22 mouse cellular contexts compared by ENCODE assay signal in the genomic region with DNA sequence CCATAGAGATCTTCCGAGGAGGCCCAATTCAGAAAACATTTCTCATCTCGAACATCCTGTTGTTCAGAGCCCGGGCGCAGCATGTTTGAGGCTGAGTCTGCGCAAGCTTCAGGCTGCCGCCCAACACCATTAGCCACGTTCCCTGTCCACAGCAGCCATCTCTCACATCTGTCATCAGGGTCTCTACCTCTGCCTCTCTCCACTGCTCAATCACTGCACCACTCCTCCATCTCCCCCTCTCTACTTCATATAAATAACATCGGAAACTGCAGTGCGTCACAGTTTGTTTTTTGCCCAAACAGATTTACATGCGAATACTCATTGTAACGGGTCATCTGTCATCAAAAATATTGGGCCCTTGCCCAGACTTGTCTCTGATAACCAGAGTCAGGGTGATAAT. TPM values are rescaled to one million over a fixed set of nuclear protein-coding genes. Genes with fewer than 3 reads are reported as not detected.
A peak's percentile ranks its signal among the peaks of the same experiment; 100 is the strongest.
DNase-seq lines count a peak whose midpoint lies in the region; ATAC-seq and TF ChIP-seq lines count a peak whose summit lies in the region.
"Had no signal": no experiment of that assay in that cellular context is flagged by ENCODE, and none has a peak within 500 bp of the region (broad histone marks: within the 10 kb centered on the region; RNA-seq: fewer than 3 reads in every experiment).

No protein-coding gene starts in this region.

- H3K9me3 ChIP-seq in heart, embryonic 14.5 days (ENCODE audit: control insufficient read depth, low read length) = no peaks in the 10 kb centered on the region
- H3K9me3 ChIP-seq in lung, embryonic 14.5 days (ENCODE audit: low read depth, low read length) = no peaks in the 10 kb centered on the region
- H3K9me3 ChIP-seq in E14TG2a.4 (ENCODE audit: low read length) = no peaks in the 10 kb centered on the region
- H3K9me3 ChIP-seq: embryonic facial prominence, embryonic 13.5 days; heart, embryonic 13.5 days; hindbrain, embryonic 10.5 days; midbrain, embryonic 12.5 days; neural tube, embryonic 15.5 days had no signal

- H3K27ac ChIP-seq in heart, embryonic 14.5 days (replicated peaks in 1 of 2; ENCODE audit: control insufficient read depth in 1 of 2, insufficient read depth in 1 of 2, low read depth in 2 of 2, low read length in 2 of 2) = peak overlapping the region in 1 of 2 experiments; percentile 44; a peak in 1 of 4 replicates
- no peak overlapping the region for H3K27ac ChIP-seq in lung, embryonic 14.5 days (ENCODE audit: low read depth)
- H3K27ac ChIP-seq: embryonic facial prominence, embryonic 13.5 days; gastrocnemius, adult 2 months; heart, embryonic 13.5 days; hindbrain, embryonic 10.5 days; layer of hippocampus, adult 2 months; midbrain, embryonic 12.5 days; neural tube, embryonic 15.5 days had no signal

- no peak for TF ChIP-seq POLR2A in lung, adult 2 months (IDR thresholded peaks at IDR 0.05; ENCODE audit: borderline replicate concordance, extremely low read depth, low read depth, low read length)

- ATAC-seq in heart, embryonic 14.5 days (ENCODE audit: insufficient number of reproducible peaks, insufficient read depth, low FRiP score, low read depth) = peak; percentile 50; the same call in 1 of the 2 replicates
- ATAC-seq in lung, embryonic 14.5 days (ENCODE audit: insufficient read depth) = no peak
- ATAC-seq: intestine, postnatal 0 days had no signal

- no peak overlapping the region; the same call in 1 of the 2 replicates for H3K9ac ChIP-seq in heart, embryonic 14.5 days (ENCODE audit: low read length)
- H3K9ac ChIP-seq in lung, embryonic 14.5 days = no peak overlapping the region
- H3K9ac ChIP-seq: embryonic facial prominence, embryonic 13.5 days; heart, embryonic 13.5 days; midbrain, embryonic 12.5 days; neural tube, embryonic 15.5 days had no signal

- no peak for TF ChIP-seq CTCF in lung, embryonic 14.5 days (IDR thresholded peaks at IDR 0.05; ENCODE audit: low read depth)
- TF ChIP-seq CTCF in lung, adult 2 months (IDR thresholded peaks at IDR 0.05; ENCODE audit: insufficient read depth, low read length) = no peak
- TF ChIP-seq CTCF in E14TG2a.4 (conservative IDR thresholded peaks at IDR 0.05; ENCODE audit: low read length) = no peak

- no peak overlapping the region for H3K4me2 ChIP-seq in heart, embryonic 14.5 days (ENCODE audit: low read length)
- no peak overlapping the region for H3K4me2 ChIP-seq in lung, embryonic 14.5 days
- H3K4me2 ChIP-seq: embryonic facial prominence, embryonic 13.5 days; heart, embryonic 13.5 days; midbrain, embryonic 12.5 days; neural tube, embryonic 15.5 days had no signal

- H3K4me1 ChIP-seq in heart, embryonic 14.5 days (ENCODE audit: control insufficient read depth in 2 of 2, insufficient read depth in 2 of 2, low read length in 2 of 2) = peaks cover 2 to 9% of the 10 kb centered on the region in 2 experiments
- H3K4me1 ChIP-seq in lung, embryonic 14.5 days (ENCODE audit: insufficient read depth) = no peaks in the 10 kb centered on the region
- H3K4me1 ChIP-seq in lung, adult 2 months (ENCODE audit: control insufficient read depth, insufficient read depth, low read length) = no peaks in the 10 kb centered on the region
- peaks cover 56% of the 10 kb centered on the region for H3K4me1 ChIP-seq in E14TG2a.4 (replicated peaks; ENCODE audit: low read depth, low read length)
- H3K4me1 ChIP-seq: embryonic facial prominence, embryonic 13.5 days; hindbrain, embryonic 10.5 days; midbrain, embryonic 12.5 days; neural tube, embryonic 15.5 days had no signal

- peaks cover 50% of the 10 kb centered on the region for H3K36me3 ChIP-seq in heart, embryonic 14.5 days (ENCODE audit: control insufficient read depth, insufficient read depth, low read length)
- H3K36me3 ChIP-seq in lung, embryonic 14.5 days (ENCODE audit: insufficient read depth) = peaks cover 37% of the 10 kb centered on the region
- peaks cover 48% of the 10 kb centered on the region for H3K36me3 ChIP-seq in E14TG2a.4 (ENCODE audit: insufficient read depth, low read length)

- no peak overlapping the region for H3K4me3 ChIP-seq in heart, embryonic 14.5 days (ENCODE audit: control insufficient read depth in 1 of 2, insufficient read depth in 1 of 2, low read depth in 1 of 2, low read length in 2 of 2)
- H3K4me3 ChIP-seq in lung, embryonic 14.5 days (ENCODE audit: low read depth, low read length) = no peak overlapping the region
- H3K4me3 ChIP-seq in lung, adult 2 months (replicated peaks; ENCODE audit: extremely low read depth, low read depth, low read length) = no peak overlapping the region
- H3K4me3 ChIP-seq in E14TG2a.4 (replicated peaks; ENCODE audit: low read length) = peak overlapping the region; percentile 75
- H3K4me3 ChIP-seq: embryonic facial prominence, embryonic 13.5 days; gastrocnemius, adult 2 months; heart, embryonic 13.5 days; hindbrain, embryonic 10.5 days; layer of hippocampus, adult 2 months; midbrain, embryonic 12.5 days; neural tube, embryonic 15.5 days had no signal

- 66% methylated on average over 11 of the region's 11 CpGs for WGBS in heart, embryonic 14.5 days
- WGBS in lung, embryonic 14.5 days = 70% methylated on average over 11 of the region's 11 CpGs
- WGBS in lung, adult 2 months = 76% methylated on average over 11 of the region's 11 CpGs

- no peak for DNase-seq in heart, adult 18-20 months
- DNase-seq in lung, embryonic 14.5 days = peak; percentile 68
- no peak for DNase-seq in lung, adult 2 months
- DNase-seq in R1 (ENCODE audit: low read depth, low spot score) = peak; percentile 24
- no peak for DNase-seq in cerebellum, adult 18-20 months
- DNase-seq: adrenal gland, postnatal 36 days; cerebellum, adult 11-12 months; cerebellum, postnatal 14 days; gastrocnemius, adult 2 months; kidney, postnatal 25 days; right cerebral cortex, adult 18-20 months; right cerebral cortex, postnatal 4 days; thymus, postnatal 14 days had no signal

- no peaks in the 10 kb centered on the region for H3K27me3 ChIP-seq in heart, embryonic 14.5 days (ENCODE audit: control insufficient read depth, insufficient read depth, low read length)
- no peaks in the 10 kb centered on the region for H3K27me3 ChIP-seq in lung, embryonic 14.5 days (ENCODE audit: insufficient read depth, low read length)
- no peaks in the 10 kb centered on the region for H3K27me3 ChIP-seq in E14TG2a.4 (ENCODE audit: insufficient read depth, low read length)
- H3K27me3 ChIP-seq: embryonic facial prominence, embryonic 13.5 days; heart, embryonic 13.5 days; midbrain, embryonic 12.5 days; neural tube, embryonic 15.5 days had no signal

RNA-seq across cellular contexts. Expression of gene Zfp74, which starts 12.9 kb away (rescaled TPM):
- polyA plus RNA-seq in heart, embryonic 14.5 days (2014; fragmentation: Nextera tagmentation; extraction: Ambion mirVana) = 8.0 and 8.6 TPM in 2 replicates
- 1 to 10 TPM; 4.3 to 6.8 TPM for total RNA-seq in heart, adult 18-20 months (2021)
- polyA plus RNA-seq in lung, embryonic 14.5 days (2014; fragmentation: Nextera tagmentation; extraction: Ambion mirVana) = 12.4 and 13.2 TPM in 2 replicates
- polyA plus RNA-seq in lung, adult 2 months (2012; rRNA removed) = 7.9 and 8.3 TPM in 2 replicates

RNA-seq across cellular contexts. Expression of gene Zfp383, which starts 33.0 kb away (rescaled TPM):
- 4.1 and 4.2 TPM in 2 replicates for polyA plus RNA-seq in heart, embryonic 14.5 days (2014; fragmentation: Nextera tagmentation; extraction: Ambion mirVana)
- 1 to 10 TPM; 4.2 to 7.5 TPM for total RNA-seq in heart, adult 18-20 months (2021)
- 4.6 and 5.7 TPM in 2 replicates for polyA plus RNA-seq in lung, embryonic 14.5 days (2014; fragmentation: Nextera tagmentation; extraction: Ambion mirVana)
- polyA plus RNA-seq in lung, adult 2 months (2012; rRNA removed) = 1.1 and 1.9 TPM in 2 replicates

RNA-seq across cellular contexts. Expression of gene Zfp27, which starts 34.7 kb away (rescaled TPM):
- polyA plus RNA-seq in heart, embryonic 14.5 days (2014; fragmentation: Nextera tagmentation; extraction: Ambion mirVana) = 8.7 and 9.2 TPM in 2 replicates
- 1 to 10 TPM; 8.6 to 8.7 TPM for total RNA-seq in heart, adult 18-20 months (2021)
- polyA plus RNA-seq in lung, embryonic 14.5 days (2014; fragmentation: Nextera tagmentation; extraction: Ambion mirVana) = 11.3 and 12.6 TPM in 2 replicates
- 1.5 and 2.6 TPM in 2 replicates for polyA plus RNA-seq in lung, adult 2 months (2012; rRNA removed)

RNA-seq across cellular contexts. Expression of gene Zfp568, which starts 42.7 kb away (rescaled TPM):
- polyA plus RNA-seq in heart, embryonic 14.5 days (2014; fragmentation: Nextera tagmentation; extraction: Ambion mirVana) = 23.7 and 27.4 TPM in 2 replicates
- total RNA-seq in heart, adult 18-20 months (2021) = 10 to 100 TPM; 24.0 to 31.6 TPM
- polyA plus RNA-seq in lung, embryonic 14.5 days (2014; fragmentation: Nextera tagmentation; extraction: Ambion mirVana) = 18.5 and 21.0 TPM in 2 replicates
- polyA plus RNA-seq in lung, adult 2 months (2012; rRNA removed) = 5.1 and 6.1 TPM in 2 replicates

Comparison
In these comparisons a context has a peak if more than half of its experiments do, and no peak if none do; other contexts are left out.
1. DNase-seq: peak in lung, embryonic 14.5 days (single experiment) and R1 (single experiment); none in heart, adult 18-20 months (0 of 2), lung, adult 2 months (single experiment) and cerebellum, adult 18-20 months (0 of 2).